Mouse (Mus musculus) Patski (cell line): Measurements from ENCODE around the gene Clns1a. TPM values are rescaled to one million over a fixed set of nuclear protein-coding genes. Genes with fewer than 3 reads are reported as not detected.
A peak's percentile ranks its signal among the peaks of the same experiment; 100 is the strongest.

ENCODE experiments used
- ATAC-seq: fragments of 100-300 bp; one replicate; pipeline ENCODE4 v1.8.0; 2021
- CTCF ChIA-PET: fragments of 350-600 bp; sonication (Branson Sonifier 250); formaldehyde crosslinking; loops from one replicate; lab custom pipeline; 2022; ENCODE audit warnings: inconsistent platforms; lab: Charles Lee
- POLR2A ChIA-PET: fragments of 350-600 bp; sonication (Branson Sonifier 250); formaldehyde crosslinking; loops from one replicate; lab custom pipeline; 2022; ENCODE audit warnings: antibody characterized with exemption, inconsistent platforms; lab: Charles Lee
- DNase-seq: peaks from one replicate; pipeline ENCODE4 v3.0.0-alpha.2; 2011; ENCODE audit warnings: low read depth, low spot score
- H3K27me3 ChIP-seq: fragments of 371-371 bp; one replicate; pipeline ENCODE4 v1.5.1; 2021
- CTCF ChIP-seq: fragments of 100-300 bp; IDR thresholded peaks from one replicate; pipeline ENCODE4 v1.5.1; 2021
- in situ Hi-C: fragments of 300-500 bp; cut with MboI; formaldehyde crosslinking; loops from 3 replicates; pipeline ENCODE4 v1.11.1; 2018; ENCODE audit warnings: low pct_unique_long_range_greater_than_20kb, mixed read lengths
- polyA plus RNA-seq: library from polyadenylated mRNA; unstranded; gene quantifications from one replicate; pipeline ENCODE4 v1.2.3, GENCODE M21; 2021

The Clns1a gene
- polyA plus RNA-seq, result 82.0 TPM

- peak; percentile 65 for ATAC-seq
Measured at GRCm38 (mm10) chr7:97696506-97697254, at the start of gene Clns1a. Gene Clns1a (plus strand): TSS chr7:97696634.

GRCm38 (mm10) chr7:97647656-97648055 lies 48.8 kb upstream of the Clns1a start:
- ATAC-seq (no peak), DNase-seq (no peak)
- POLR2A ChIA-PET, result no interaction called here
- in situ Hi-C loops, result no loop called here
- no peak for TF ChIP-seq CTCF
- CTCF ChIA-PET, result no interaction called here
- H3K27me3 ChIP-seq, result no peaks in the 10 kb centered on the region

More at GRCm38 (mm10) chr7:97696506-97697254, at the start of gene Clns1a:
- no peaks in the 10 kb centered on the region for H3K27me3 ChIP-seq
- CTCF ChIA-PET, result interaction anchor here (1.4 kb wide), 1 partner anchor 10 kb away, joined by 3 read pairs; no protein-coding TSS in a partner anchor
- TF ChIP-seq CTCF, result no peak
- in situ Hi-C loops, result no loop called here
- POLR2A ChIA-PET, result interaction anchor here (1.2 kb wide), 1 partner anchor 8 kb away, joined by 4 read pairs; no protein-coding TSS in a partner anchor
- DNase-seq, result peak; percentile 58

DNA sequence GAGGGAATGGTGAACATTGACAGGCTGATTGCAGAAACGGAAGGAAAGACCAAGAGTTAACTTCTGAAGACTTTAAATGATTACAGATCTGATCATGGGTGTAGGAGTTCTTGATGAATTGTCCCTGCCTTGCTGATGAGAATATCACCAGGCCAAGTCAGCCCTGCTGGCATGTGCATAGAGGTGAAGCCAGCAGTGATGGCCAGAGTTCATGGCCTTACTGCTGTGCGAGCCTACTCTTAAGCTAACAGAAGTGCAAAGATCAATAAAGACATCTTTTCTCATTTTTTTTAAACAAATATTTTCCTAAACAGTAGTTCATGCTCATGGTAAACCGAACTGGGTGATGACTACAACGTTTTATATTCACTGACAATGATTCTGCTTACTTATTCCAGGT lies 45.7 kb upstream of the Clns1a start:
- TF ChIP-seq CTCF, result no peak
- ChIA-PET CTCF (no interaction called here), POLR2A (no interaction called here)
- in situ Hi-C loops, result no loop called here
- ATAC-seq (no peak), DNase-seq (no peak)
- H3K27me3 ChIP-seq, result no peaks in the 10 kb centered on the region

DNA sequence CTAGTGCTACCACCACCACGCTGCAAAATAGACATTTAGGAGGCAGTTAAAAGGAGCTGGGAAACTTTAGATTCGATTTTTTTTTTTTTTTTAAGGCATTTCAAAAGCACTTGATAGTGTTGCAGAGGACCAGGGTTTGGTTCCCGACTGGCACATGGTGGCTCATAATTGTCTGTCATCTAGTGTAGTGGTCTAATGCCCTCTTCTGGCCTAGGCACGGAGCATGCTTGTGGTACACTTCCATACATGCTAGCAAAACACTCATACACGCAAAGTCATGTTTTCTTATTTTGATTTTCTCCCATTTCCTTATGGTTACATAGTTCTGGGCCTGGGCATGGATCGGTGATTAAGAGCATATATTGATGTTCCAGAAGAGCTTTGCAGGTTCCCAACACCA lies 40.3 kb upstream of the Clns1a start:
- no peak for ATAC-seq
- in situ Hi-C loops, result no loop called here
- no peaks in the 10 kb centered on the region for H3K27me3 ChIP-seq
- CTCF ChIA-PET, result interaction anchor here (1.0 to 1.2 kb wide), 2 partner anchors 17 to 77 kb away, joined by 3 read pairs; partner anchors contain the start of gene Aamdc
- TF ChIP-seq CTCF, result no peak
- POLR2A ChIA-PET, result no interaction called here
- DNase-seq, result no peak

DNA sequence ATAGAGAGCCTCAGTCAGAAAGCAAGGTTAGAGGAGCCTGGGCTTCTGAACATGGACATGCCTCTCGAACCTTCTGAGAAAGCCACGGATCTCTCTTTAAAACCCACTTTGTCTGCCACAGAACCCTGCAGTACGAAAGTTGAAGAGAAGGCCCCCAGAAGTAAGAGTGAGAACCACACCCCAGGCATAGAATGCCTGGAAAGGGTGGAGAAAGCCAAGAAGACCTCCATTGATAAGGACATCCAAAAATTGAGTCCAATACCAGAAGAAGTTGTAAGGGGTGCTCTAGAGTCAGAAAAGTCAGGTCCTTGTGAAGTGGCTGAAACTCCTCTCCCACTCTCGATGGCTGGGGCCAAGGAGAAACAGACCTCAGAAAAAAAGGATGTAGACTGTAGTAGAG lies 34.8 kb upstream of the Clns1a start:
- TF ChIP-seq CTCF, result no peak
- ATAC-seq (no peak), DNase-seq (no peak)
- ChIA-PET POLR2A (no interaction called here), CTCF (interaction anchor here (1.5 kb wide), 1 partner anchor 14 kb away, joined by 4 read pairs; no protein-coding TSS in a partner anchor)
- no peaks in the 10 kb centered on the region for H3K27me3 ChIP-seq
- in situ Hi-C loops, result loop anchor here (5.0 kb wide), 1 partner anchor 234 kb away; no protein-coding TSS in a partner anchor

DNA sequence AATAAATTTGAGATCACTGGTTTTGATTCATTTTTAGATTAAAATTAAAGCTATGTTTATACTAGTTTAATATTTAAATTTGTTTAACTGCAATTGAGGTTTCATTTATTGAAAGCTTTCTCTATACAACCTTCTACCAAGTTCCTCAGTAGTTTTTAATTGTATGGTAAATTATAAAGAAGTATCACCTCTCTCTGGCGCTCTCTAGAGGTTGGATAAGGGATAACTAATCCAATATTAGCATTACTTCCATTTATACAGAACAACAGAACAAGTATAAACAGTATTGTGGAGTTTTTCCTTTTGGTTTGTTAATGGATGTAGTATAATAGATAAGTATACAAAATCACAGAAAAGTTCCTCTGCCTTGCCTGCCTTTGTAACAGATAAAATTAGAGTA lies 17.2 kb upstream of the Clns1a start:
- DNase-seq, result no peak
- CTCF ChIA-PET, result interaction anchor here (0.9 to 1.9 kb wide), 4 partner anchors 11 to 254 kb away, joined by 3 to 11 read pairs (median 4); no protein-coding TSS in a partner anchor
- in situ Hi-C loops, result no loop called here
- POLR2A ChIA-PET, result no interaction called here
- ATAC-seq, result no peak
- no peaks in the 10 kb centered on the region for H3K27me3 ChIP-seq
- peak; percentile 47 for TF ChIP-seq CTCF

DNA sequence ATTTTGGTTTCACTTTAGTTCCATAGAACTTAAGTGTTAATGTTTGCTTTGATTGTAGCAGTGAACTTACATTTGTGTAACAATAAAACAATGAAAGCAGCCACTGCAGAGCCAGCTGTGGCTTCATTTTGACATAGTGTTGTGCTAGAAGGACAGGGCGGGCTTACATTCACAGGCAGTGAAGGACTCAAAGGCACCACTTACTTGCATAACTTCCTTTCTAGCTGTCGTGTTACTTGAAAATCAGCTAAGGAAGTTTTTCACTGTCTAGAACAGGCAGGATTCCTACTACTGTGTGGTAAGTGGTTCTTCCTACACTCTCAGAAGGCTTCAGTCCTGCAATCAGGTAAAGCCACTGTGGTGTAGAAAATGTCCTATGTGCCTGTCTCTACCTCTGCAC lies 8.6 kb upstream of the Clns1a start:
- CTCF ChIA-PET, result interaction anchor here (1.4 kb wide), 1 partner anchor 19 kb away, joined by 3 read pairs; no protein-coding TSS in a partner anchor
- DNase-seq, result no peak
- H3K27me3 ChIP-seq, result no peaks in the 10 kb centered on the region
- POLR2A ChIA-PET, result interaction anchor here (0.6 to 0.9 kb wide), 2 partner anchors 14 to 205 kb away, joined by 3 to 4 read pairs; no protein-coding TSS in a partner anchor
- no peak for ATAC-seq
- TF ChIP-seq CTCF, result no peak
- in situ Hi-C loops, result no loop called here

DNA sequence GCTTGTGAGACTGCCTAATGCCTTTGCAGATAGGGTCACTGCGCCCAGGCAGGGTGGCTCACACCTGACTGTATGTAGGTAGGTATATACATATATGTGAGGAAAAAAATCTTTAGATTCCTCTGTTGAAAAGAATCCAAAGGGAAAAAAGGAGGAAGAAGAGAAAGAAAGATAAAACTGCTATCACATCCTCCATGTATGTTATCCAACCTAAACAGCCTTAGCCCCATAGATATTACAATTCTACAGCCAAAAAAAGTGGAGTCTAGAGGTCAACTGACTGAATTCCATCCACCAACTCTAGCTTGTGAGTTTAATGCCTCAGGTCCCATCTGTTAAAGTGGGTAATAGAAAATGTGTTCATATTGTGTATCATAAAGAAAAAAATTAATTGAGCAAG lies 993 bp upstream of the Clns1a start:
- ChIA-PET CTCF (no interaction called here), POLR2A (no interaction called here)
- DNase-seq, result no peak
- no peak for ATAC-seq
- TF ChIP-seq CTCF, result no peak
- H3K27me3 ChIP-seq, result no peaks in the 10 kb centered on the region
- in situ Hi-C loops, result no loop called here

DNA sequence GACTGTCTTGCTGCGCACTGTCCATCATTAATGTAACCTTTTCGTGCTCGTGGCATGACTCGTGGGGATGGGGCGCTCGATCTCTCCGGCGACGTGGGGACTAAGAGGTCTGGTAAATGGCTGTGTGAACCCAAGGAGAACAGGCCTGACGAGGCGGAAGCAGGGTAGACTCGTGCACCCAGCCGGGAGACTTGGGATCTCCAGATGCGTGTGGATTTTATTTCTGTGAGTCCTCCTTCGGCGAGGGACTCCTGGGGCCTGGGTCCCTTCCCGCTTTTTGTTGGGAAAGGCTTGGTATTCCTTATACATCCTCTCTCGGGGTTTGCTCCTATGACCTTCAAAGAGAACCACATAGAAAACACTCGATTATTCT lies 315 bp upstream of the Clns1a start:
- ChIA-PET CTCF (interaction anchor here (1.4 kb wide), 1 partner anchor 10 kb away, joined by 3 read pairs; no protein-coding TSS in a partner anchor), POLR2A (interaction anchor here (1.2 kb wide), 1 partner anchor 9 kb away, joined by 4 read pairs; no protein-coding TSS in a partner anchor)
- DNase-seq (no peak), ATAC-seq (peak; percentile 21)
- in situ Hi-C loops, result no loop called here
- no peaks in the 10 kb centered on the region for H3K27me3 ChIP-seq
- no peak for TF ChIP-seq CTCF

GRCm38 (mm10) chr7:97700173-97700572 lies 3.7 kb downstream of the Clns1a start:
- in situ Hi-C loops, result no loop called here
- H3K27me3 ChIP-seq, result no peaks in the 10 kb centered on the region
- CTCF ChIA-PET, result interaction anchor here (1.4 kb wide), 1 partner anchor 15 kb away, joined by 3 read pairs; no protein-coding TSS in a partner anchor
- POLR2A ChIA-PET, result no interaction called here
- TF ChIP-seq CTCF, result no peak
- DNase-seq (no peak), ATAC-seq (no peak)

DNA sequence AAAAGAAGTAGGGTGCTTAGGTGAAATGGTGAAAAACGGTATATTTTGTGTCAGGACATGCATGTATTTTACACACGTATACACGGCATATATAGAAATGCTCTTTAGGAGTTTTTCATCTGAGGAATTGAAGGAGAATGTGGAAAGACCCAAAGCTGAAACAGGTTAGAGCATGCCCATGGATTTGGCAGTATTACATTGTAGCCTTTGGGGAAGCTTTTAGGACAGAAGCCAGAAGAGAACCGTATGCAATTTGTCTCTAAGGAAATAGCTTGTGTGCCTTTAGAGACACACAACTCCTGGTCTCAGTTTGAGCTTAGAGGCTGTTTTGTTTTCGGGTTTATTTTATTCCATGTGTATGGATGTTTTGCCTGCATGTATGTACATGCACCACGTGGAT lies 4.7 kb downstream of the Clns1a start:
- no peaks in the 10 kb centered on the region for H3K27me3 ChIP-seq
- ChIA-PET CTCF (interaction anchor here (1.4 kb wide), 1 partner anchor 14 kb away, joined by 3 read pairs; no protein-coding TSS in a partner anchor), POLR2A (no interaction called here)
- ATAC-seq, result no peak
- DNase-seq, result no peak
- no peak for TF ChIP-seq CTCF
- in situ Hi-C loops, result no loop called here
